Mouse (Mus musculus): ENCODE data around the gene Clcn5.

- TF ChIP-seq CTCF (conservative IDR thresholded peaks at IDR 0.05; ENCODE audit: low read length) (no peak), NANOG (IDR thresholded peaks at IDR 0.05; ENCODE audit: borderline replicate concordance, low read length) (no peak)
These were observed 115.6 kb downstream of the Clcn5 start for GRCm38 (mm10) chrX:7203535-7203934.

Data from E14TG2a.4 (cell line).